Mouse (Mus musculus): ENCODE data around the gene Mcm2.

- no peak for TF ChIP-seq CTCF (IDR thresholded peaks at IDR 0.05; ENCODE audit: control insufficient read depth, insufficient read depth, insufficient read length)
- no peak for TF ChIP-seq CEBPB (IDR thresholded peaks at IDR 0.05; ENCODE audit: low read depth)
- TF ChIP-seq FOSL1 (IDR thresholded peaks at IDR 0.05; ENCODE audit: insufficient read depth, low read length, poor library complexity, severe bottlenecking), result no peak
These were observed 54.5 kb downstream of the Mcm2 start for GRCm38 (mm10) chr6:88843781-88844725.

All from C2C12 (cell line).